Mouse (Mus musculus): ENCODE results near the gene Rdh8. TPM values are rescaled to one million over a fixed set of nuclear protein-coding genes. Genes with fewer than 3 reads are reported as not detected.
A peak's percentile ranks its signal among the peaks of the same experiment; 100 is the strongest.

Rdh8 gene
- polyA plus RNA-seq, 1 experiment from 2014 or later, result not detected

DNA sequence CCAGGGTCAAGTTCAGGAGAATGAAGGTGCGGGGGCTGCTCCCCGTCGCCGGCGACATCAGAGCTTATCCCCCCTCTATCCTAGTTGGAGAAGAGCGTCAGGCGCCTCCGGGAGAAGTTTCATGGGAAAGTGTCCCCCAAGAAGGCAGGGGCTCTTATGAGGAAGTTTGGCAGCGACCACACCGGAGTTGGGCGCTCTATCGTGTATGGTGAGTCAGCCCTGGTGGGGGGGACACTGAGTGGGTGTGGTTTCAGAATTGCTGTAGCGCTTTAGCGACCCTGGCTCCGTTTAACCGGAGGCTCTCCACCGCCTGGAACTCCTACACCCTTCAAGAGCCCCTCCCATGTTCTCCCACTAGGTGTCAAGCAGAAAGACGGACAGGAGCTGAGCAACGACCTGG is 50.9 kb downstream of the Rdh8 start:
- no peak for ATAC-seq (ENCODE audit: insufficient number of reproducible peaks, low FRiP score, low TSS enrichment, low read depth)
- Histone ChIP-seq H3K27me3 (peaks cover 44% of the 10 kb centered on the region), H3K4me2 (replicated peaks) (peak overlapping the region; percentile 72), H3K4me1 (peaks cover 10% of the 10 kb centered on the region; the same call in 1 of the 2 replicates), H3K9ac (no peak overlapping the region; the same call in 1 of the 2 replicates), H3K27ac (replicated peaks) (no peak overlapping the region), H3K4me3 (replicated peaks) (peak overlapping the region; percentile 52), H3K36me3 (no peaks in the 10 kb centered on the region), H3K9me3 (replicated peaks) (no peaks in the 10 kb centered on the region)
- WGBS, result 4% methylated on average over 19 of the region's 19 CpGs

DNA sequence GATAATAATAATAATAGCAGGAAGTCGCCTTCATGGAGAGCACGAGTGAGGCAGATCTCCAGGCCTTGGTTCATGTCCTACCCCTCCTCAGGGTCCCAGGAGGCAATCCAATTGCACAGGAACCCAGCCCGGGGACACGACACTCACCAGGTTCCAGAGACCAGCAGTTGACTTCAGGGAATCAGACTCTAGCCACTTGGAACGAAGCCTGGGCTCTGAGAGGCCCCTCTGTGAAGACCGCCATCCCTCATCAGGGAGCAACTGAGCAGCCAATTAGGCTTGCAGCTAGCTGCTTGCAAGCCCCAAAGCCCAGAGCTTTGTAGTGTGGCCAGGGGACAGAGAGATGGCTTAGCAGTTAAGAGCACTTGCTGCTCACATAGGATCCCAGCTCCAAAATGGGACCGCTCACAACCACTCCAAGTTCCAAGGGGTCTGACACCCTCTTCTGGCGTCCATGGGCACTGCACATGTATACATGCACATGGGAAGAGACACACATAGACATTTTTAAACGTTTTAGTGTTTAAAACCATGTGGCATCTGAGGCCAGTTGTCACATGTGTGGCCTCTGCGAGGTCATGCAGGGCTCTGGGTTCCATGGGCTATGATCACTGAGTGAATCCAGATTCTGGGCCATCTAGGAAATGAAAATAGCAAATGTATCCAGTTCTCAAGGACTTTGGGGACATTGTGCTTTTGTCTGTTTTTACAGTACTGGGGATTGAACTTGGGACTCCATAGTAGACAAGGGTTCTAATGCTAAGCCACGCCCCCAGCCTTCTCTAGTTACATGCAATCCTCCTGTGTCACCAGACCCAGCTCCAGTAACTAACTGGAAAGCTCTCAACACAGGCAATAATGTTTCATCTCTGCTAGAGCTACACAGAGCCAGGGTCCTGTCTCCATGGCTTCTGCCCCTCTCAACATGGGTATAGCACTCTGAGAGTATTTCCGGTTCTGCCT is 52.2 kb downstream of the Rdh8 start:
- no peak overlapping the region for H3K9ac ChIP-seq
- H3K9me3 ChIP-seq (replicated peaks), result no peaks in the 10 kb centered on the region
- H3K27me3 ChIP-seq, result peaks cover 44% of the 10 kb centered on the region
- ATAC-seq (ENCODE audit: insufficient number of reproducible peaks, low FRiP score, low TSS enrichment, low read depth), result no peak
- H3K36me3 ChIP-seq, result no peaks in the 10 kb centered on the region
- 74% methylated on average over 12 of the region's 12 CpGs for WGBS
- no peak overlapping the region for H3K27ac ChIP-seq (replicated peaks)
- no peak overlapping the region for H3K4me3 ChIP-seq (replicated peaks)
- H3K4me2 ChIP-seq (replicated peaks), result no peak overlapping the region
- H3K4me1 ChIP-seq, result peaks cover 10% of the 10 kb centered on the region; the same call in 1 of the 2 replicates

DNA sequence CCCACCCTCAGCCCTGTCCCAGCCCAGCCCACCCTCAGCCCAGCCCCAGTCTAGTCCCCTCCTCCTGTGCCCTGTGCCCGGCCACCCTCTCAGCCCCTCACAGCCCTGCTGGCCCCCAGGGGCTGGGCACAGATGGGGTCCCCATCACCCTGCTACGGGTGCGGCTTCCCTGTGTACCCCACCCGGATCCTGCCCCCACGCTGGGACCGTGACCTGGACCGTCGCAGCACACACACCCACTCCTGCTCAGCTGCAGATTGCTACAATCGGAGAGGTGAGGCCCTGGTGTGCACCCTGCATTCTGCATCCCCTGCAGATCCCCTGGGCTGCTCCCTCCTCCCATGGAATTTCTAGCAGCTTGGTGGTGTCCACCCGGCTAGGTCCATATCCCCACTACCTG is 54.7 kb downstream of the Rdh8 start:
- WGBS, result 90% methylated on average over 10 of the region's 10 CpGs
- ATAC-seq (ENCODE audit: insufficient number of reproducible peaks, low FRiP score, low TSS enrichment, low read depth), result no peak
- Histone ChIP-seq H3K36me3 (no peaks in the 10 kb centered on the region), H3K9ac (no peak overlapping the region), H3K4me2 (replicated peaks) (no peak overlapping the region), H3K9me3 (replicated peaks) (no peaks in the 10 kb centered on the region), H3K27ac (replicated peaks) (no peak overlapping the region), H3K4me3 (replicated peaks) (no peak overlapping the region), H3K4me1 (peaks cover 15% of the 10 kb centered on the region; the same call in 1 of the 2 replicates), H3K27me3 (peaks cover 29% of the 10 kb centered on the region)

DNA sequence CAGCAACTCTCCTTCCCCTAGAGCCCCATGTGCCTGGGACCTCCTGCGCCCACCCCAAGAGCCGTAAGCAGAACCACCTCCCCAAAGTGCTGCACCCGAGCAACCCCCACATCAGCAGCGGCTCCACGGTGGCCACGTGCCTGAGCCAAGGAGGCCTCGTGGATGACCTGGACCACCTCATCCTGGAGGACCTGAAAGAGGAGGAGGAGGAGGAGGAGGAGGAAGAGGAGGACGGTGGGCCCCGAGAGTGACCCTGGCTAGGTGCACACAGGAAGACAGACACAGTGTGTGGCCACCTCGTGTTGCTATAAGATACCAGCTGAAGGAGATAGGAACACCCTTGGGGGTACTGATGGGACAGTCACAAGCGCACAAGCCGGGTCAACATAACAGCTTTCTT is 55.2 kb downstream of the Rdh8 start:
- Histone ChIP-seq H3K27me3 (peaks cover 26% of the 10 kb centered on the region), H3K27ac (replicated peaks) (no peak overlapping the region), H3K9ac (no peak overlapping the region), H3K9me3 (replicated peaks) (no peaks in the 10 kb centered on the region), H3K36me3 (no peaks in the 10 kb centered on the region), H3K4me1 (peaks cover 12% of the 10 kb centered on the region; the same call in 1 of the 2 replicates), H3K4me3 (replicated peaks) (no peak overlapping the region), H3K4me2 (replicated peaks) (no peak overlapping the region)
- 84% methylated on average over 12 of the region's 12 CpGs for WGBS
- no peak for ATAC-seq (ENCODE audit: insufficient number of reproducible peaks, low FRiP score, low TSS enrichment, low read depth)

DNA sequence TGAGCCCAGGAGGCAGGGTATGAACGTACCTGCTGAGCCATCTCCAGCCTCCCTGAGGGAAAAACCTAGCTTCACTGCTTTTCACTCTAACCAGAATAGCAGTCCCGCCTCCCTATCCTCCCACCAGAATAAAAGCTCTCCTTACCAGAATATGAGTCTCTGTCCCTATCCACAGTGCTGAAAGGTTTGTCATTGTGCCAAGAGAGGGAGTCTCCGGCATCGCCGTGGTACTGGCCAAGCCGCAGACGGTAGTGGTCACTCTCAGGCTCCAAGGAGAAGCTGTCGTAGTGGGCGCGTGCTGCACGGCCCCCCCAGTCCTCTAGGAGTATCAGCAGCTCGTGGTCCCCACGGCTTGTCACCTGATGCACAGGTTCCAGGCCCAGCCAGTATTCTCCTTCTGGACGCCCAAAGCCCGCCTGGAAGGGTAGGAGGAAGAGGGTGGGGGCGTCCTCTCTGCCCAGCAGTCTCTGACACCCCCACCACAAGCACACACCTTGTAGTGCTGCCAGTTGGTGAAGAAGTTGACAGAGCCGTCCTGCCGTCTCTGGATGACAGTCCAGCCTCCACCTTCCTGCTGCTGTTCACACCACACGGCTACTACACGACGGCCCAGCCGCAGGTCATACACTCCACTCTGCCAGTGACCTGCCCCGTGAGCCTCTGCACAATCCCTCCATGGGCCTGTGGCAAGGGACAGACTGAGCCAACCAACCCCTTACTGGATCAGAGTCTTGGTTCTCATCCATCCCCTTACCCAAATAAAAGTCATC is 56.9 kb downstream of the Rdh8 start:
- WGBS, result 59% methylated on average over 23 of the region's 23 CpGs

More for the DNA sequence above, 56.9 kb downstream of the Rdh8 start:
- no peak overlapping the region for H3K27ac ChIP-seq (replicated peaks)
- H3K9ac ChIP-seq, result no peak overlapping the region
- peaks cover 9% of the 10 kb centered on the region; the same call in 1 of the 2 replicates for H3K27me3 ChIP-seq
- no peak overlapping the region for H3K4me2 ChIP-seq (replicated peaks)
- no peaks in the 10 kb centered on the region for H3K36me3 ChIP-seq
- H3K4me1 ChIP-seq, result 0 out of 2 replicates have a peak, but pooled peaks cover 4% of the 10 kb centered on the region
- no peak for ATAC-seq (ENCODE audit: insufficient number of reproducible peaks, low FRiP score, low TSS enrichment, low read depth)
- no peaks in the 10 kb centered on the region for H3K9me3 ChIP-seq (replicated peaks)
- no peak overlapping the region for H3K4me3 ChIP-seq (replicated peaks)

Other genes starting within 250 kb of the Rdh8 start
- gene Zfp846, start 237.2 kb upstream of the Rdh8 start, polyA plus RNA-seq (2015; fragmentation: Nextera tagmentation; extraction: Ambion mirVana), result 18.0 and 20.4 TPM in 2 replicates
- gene Ubl5, start 175.6 kb upstream of the Rdh8 start, polyA plus RNA-seq (2015; fragmentation: Nextera tagmentation; extraction: Ambion mirVana), result 396 and 416 TPM in 2 replicates
- 18.7 and 19.8 TPM in 2 replicates for gene Fbxl12, start 173.7 kb upstream of the Rdh8 start, polyA plus RNA-seq (2015; fragmentation: Nextera tagmentation; extraction: Ambion mirVana)
- 47.7 and 49.5 TPM in 2 replicates for gene Pin1, start 166.4 kb upstream of the Rdh8 start, polyA plus RNA-seq (2015; fragmentation: Nextera tagmentation; extraction: Ambion mirVana)
- gene Olfm2, start 72.2 kb upstream of the Rdh8 start, polyA plus RNA-seq (2015; fragmentation: Nextera tagmentation; extraction: Ambion mirVana), result 13.4 and 13.8 TPM in 2 replicates
- gene Col5a3, start 3.4 kb upstream of the Rdh8 start, polyA plus RNA-seq (2015; fragmentation: Nextera tagmentation; extraction: Ambion mirVana), result 5.9 and 6.8 TPM in 2 replicates
- gene A230050P20Rik, start 50.1 kb downstream of the Rdh8 start, polyA plus RNA-seq (2015; fragmentation: Nextera tagmentation; extraction: Ambion mirVana), result 16.5 and 18.4 TPM in 2 replicates
- gene Angptl6, start 61.2 kb downstream of the Rdh8 start, polyA plus RNA-seq (2015; fragmentation: Nextera tagmentation; extraction: Ambion mirVana), result 5.0 and 5.4 TPM in 2 replicates
- 83.2 and 89.9 TPM in 2 replicates for gene Ppan, start 69.7 kb downstream of the Rdh8 start, polyA plus RNA-seq (2015; fragmentation: Nextera tagmentation; extraction: Ambion mirVana)
- gene Eif3g, start 80.1 kb downstream of the Rdh8 start, polyA plus RNA-seq (2015; fragmentation: Nextera tagmentation; extraction: Ambion mirVana), result 305 and 312 TPM in 2 replicates
- gene Dnmt1, start 141.4 kb downstream of the Rdh8 start, polyA plus RNA-seq (2015; fragmentation: Nextera tagmentation; extraction: Ambion mirVana), result 77.2 and 78.4 TPM in 2 replicates
- 61.8 and 68.5 TPM in 2 replicates for gene S1pr2, start 158.3 kb downstream of the Rdh8 start, polyA plus RNA-seq (2015; fragmentation: Nextera tagmentation; extraction: Ambion mirVana)
- gene Mrpl4, start 184.2 kb downstream of the Rdh8 start, polyA plus RNA-seq (2015; fragmentation: Nextera tagmentation; extraction: Ambion mirVana), result 122 and 126 TPM in 2 replicates
- 20.7 and 21.7 TPM in 2 replicates for gene Icam1, start 197.5 kb downstream of the Rdh8 start, polyA plus RNA-seq (2015; fragmentation: Nextera tagmentation; extraction: Ambion mirVana)
- 0.59 and 1.0 TPM in 2 replicates for gene Icam4, start 210.9 kb downstream of the Rdh8 start, polyA plus RNA-seq (2015; fragmentation: Nextera tagmentation; extraction: Ambion mirVana)
- 0.20 TPM in 2 replicates for gene Icam5, start 213.6 kb downstream of the Rdh8 start, polyA plus RNA-seq (2015; fragmentation: Nextera tagmentation; extraction: Ambion mirVana)
- 0.39 and 1.5 TPM in 2 replicates for gene Zglp1, start 248.6 kb downstream of the Rdh8 start, polyA plus RNA-seq (2015; fragmentation: Nextera tagmentation; extraction: Ambion mirVana)